Mouse (Mus musculus) c-Kit-positive CD71-positive TER-119-negative erythroid progenitor cells, embryonic 14.5 days (primary cell): ENCODE data around the gene Dusp22.

Experiments used
- DNase-seq: peaks from one replicate; pipeline ENCODE4 v3.0.0-alpha.2; 2013; ENCODE audit warnings: low read depth

Dusp22 gene

GRCm38 (mm10) chr13:30750461-30751303 lies 90.9 kb downstream of the Dusp22 start:
- no peak for DNase-seq

- DNase-seq, result no peak
Measured at GRCm38 (mm10) chr13:30751304-30751580, 91.4 kb downstream of the Dusp22 start.

DNA sequence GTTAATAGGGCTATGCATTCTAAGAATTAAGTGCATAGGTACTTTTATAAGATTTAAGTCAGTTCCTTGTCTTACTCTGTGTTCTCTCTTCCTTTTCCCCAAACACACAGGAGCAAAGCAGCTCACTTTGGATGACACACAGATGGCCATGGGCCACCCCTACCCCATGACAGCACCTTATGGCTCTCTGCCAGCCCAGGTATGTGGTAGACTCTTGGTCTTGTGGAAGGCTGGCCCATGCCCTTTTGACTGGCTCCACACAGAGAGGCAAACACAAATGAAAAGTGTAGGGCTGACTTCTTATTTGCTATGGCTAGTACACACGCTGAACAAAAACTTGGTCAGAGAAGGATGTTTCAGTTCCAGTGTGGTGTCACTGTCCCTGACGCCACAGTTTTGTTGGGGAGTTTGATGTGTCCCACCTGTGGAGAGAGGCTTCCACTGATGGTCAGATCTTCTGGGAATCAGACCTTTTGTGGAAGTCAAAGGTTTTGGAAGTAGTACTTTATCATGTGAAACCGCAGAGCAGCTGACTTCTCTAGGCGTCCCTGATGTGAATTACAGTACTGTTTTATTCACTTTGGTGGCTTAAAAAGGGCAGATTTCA lies 92.9 kb downstream of the Dusp22 start:
- DNase-seq, result no peak

- DNase-seq, result no peak
Measured at GRCm38 (mm10) chr13:30753441-30753840, 93.6 kb downstream of the Dusp22 start.

DNA sequence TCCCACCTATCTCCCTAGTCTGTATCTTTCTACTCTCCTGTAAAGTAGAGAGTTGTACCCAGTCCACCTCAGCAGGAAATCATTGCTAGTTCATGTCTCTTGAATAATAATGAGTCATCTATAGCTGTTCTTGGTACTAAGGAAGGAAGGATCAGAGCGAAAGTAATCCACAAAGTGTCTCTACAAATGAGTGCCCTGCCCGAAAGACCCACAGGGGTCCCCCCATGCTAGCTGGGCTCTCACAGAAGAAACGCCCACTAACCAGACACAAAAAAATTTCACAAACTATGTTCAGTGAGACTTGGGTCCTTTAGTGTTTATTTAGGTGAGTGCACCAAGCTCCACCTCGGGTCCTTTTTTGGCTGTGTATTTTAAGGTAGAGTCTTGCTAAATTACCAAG lies 94.3 kb downstream of the Dusp22 start:
- DNase-seq, result no peak

GRCm38 (mm10) chr13:30754825-30755476 lies 95.2 kb downstream of the Dusp22 start:
- DNase-seq, result no peak

- no peak for DNase-seq
Measured at GRCm38 (mm10) chr13:30755577-30755976, 95.8 kb downstream of the Dusp22 start.

DNA sequence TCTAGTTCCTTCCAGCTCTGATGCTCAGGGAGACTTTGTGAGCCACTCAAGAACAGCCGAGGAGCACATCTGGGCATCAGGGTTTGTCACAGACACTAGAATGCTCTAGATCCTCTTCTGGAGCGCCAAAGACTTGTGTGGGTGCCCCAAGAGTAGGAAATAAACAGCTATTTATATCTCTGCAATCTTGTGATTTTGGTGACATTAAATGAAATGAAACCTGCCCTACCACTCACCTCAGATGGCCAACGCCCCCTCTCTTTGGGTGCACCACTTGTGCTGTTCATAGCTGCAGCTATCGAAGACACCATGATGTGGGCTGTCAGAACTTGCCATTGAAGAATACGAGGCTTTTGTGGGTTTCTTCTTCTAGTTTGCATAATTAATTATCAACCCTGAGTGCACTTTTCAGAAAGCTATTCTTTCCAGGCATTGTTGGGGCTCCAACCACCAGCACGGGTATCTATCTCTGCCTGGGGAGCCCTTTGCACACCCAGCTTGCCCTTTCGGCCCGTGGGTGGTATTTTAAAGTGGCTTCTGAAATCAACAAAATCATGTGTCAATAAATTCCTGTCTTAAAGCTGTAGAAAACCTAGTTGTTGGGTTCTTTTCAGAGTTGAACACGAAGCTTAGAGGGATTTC lies 96.3 kb downstream of the Dusp22 start:
- no peak for DNase-seq

- no peak for DNase-seq
Measured at GRCm38 (mm10) chr13:30757264-30757900, 97.6 kb downstream of the Dusp22 start.

- DNase-seq, result no peak
Measured at GRCm38 (mm10) chr13:30758789-30759381, 99.1 kb downstream of the Dusp22 start.

- no peak for DNase-seq
Measured at GRCm38 (mm10) chr13:30760374-30761090, 100.7 kb downstream of the Dusp22 start.
